Mouse (Mus musculus) forebrain, postnatal 0 days (tissue): ENCODE results near the gene Wwc2. TPM values are rescaled to one million over a fixed set of nuclear protein-coding genes. Genes with fewer than 3 reads are reported as not detected.

Experiments
- ATAC-seq: fragments of 200-750 bp; cut with Nextera tagmentation; 2 replicates; pipeline ENCODE4 v1.8.0; 2017; ENCODE audit warnings: mild to moderate bottlenecking, moderate library complexity
- DNase-seq: peaks from one replicate; pipeline ENCODE4 v3.0.0-alpha.2; 2015
- H3K27ac ChIP-seq: fragments of 300-500 bp; sonication (generic); 2 replicates; pipeline ENCODE4 v1.5.1; 2014; ENCODE audit warnings: low read depth, mild to moderate bottlenecking, antibody characterized with exemption, low read length, moderate library complexity, mixed read lengths
- H3K27me3 ChIP-seq: fragments of 300-500 bp; sonication (generic); 2 replicates; pipeline ENCODE4 v1.6.1; 2014; ENCODE audit warnings: mild to moderate bottlenecking, low read length, mixed read lengths; ENCODE audit not compliant: insufficient read depth
- H3K36me3 ChIP-seq: fragments of 300-500 bp; sonication (generic); 2 replicates; pipeline ENCODE4 v1.6.1; 2014; ENCODE audit warnings: mild to moderate bottlenecking, moderate library complexity; ENCODE audit not compliant: insufficient read depth
- H3K4me1 ChIP-seq: fragments of 300-500 bp; sonication (generic); 2 replicates; pipeline ENCODE4 v1.6.1; 2014; ENCODE audit warnings: antibody characterized with exemption; ENCODE audit not compliant: insufficient read depth
- H3K4me2 ChIP-seq: fragments of 300-500 bp; sonication (generic); 2 replicates; pipeline ENCODE4 v1.6.1; 2014; ENCODE audit warnings: low read depth, mild to moderate bottlenecking, moderate library complexity
- H3K4me3 ChIP-seq: fragments of 300-500 bp; sonication (generic); 2 replicates; pipeline ENCODE4 v1.5.1; 2014; ENCODE audit warnings: low read depth, low read length, mixed read lengths
- H3K9ac ChIP-seq: fragments of 300-500 bp; sonication (generic); 2 replicates; pipeline ENCODE4 v1.6.1; 2014; ENCODE audit warnings: mild to moderate bottlenecking
- H3K9me3 ChIP-seq: fragments of 300-500 bp; sonication (generic); 2 replicates; pipeline ENCODE4 v1.6.1; 2016; ENCODE audit warnings: low read length
- CTCF ChIP-seq: sonication (generic); IDR thresholded peaks from 2 replicates; pipeline ENCODE4 v1.5.1; 2016; ENCODE audit warnings: antibody characterized with exemption, control low read depth, low read depth
- WGBS: fragments of 180-500 bp; shearing (Covaris S2); extraction: QIAGEN DNeasy Blood & Tissue Kit; methylation state at CpG from one replicate; pipeline ENCODE4 v1.1.7; 2014; 5-methylcytosine and 5-hydroxymethylcytosine counted together
- polyA plus RNA-seq: library from polyadenylated mRNA; unstranded; fragments of >200 nt; fragmentation: Nextera tagmentation; extraction: Ambion mirVana; gene quantifications from 2 replicates; pipeline ENCODE4 v1.2.1, GENCODE M21; 2015
- total RNA-seq: library from RNA; depleted of rRNA; stranded (reverse); fragments of >200 nt; gene quantifications from 2 replicates; pipeline ENCODE4 v1.2.3, GENCODE M21; 2014; rRNA removed

Gene Wwc2
- total and polyA plus RNA-seq, 2 experiments from 2014 or later = 4.7 to 8.4 TPM

DNA sequence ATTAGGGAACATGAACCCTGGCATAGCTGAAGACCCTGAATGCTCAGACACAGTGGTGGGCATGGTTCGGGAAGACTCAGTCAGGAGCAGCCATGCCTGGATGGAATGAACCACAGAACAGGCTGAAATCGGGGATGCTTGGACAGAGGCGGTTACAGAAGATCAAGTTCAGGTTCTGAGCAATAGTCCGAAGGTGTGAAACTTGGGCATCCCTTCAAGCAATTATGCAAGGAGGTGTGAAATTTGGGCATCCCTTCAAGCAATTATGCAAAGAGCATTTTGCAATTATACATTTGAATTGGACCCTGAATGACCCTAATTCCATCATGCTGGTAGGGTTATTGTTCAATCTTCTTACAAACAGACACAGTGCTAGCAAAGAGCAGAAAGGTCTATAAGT is 208.8 kb downstream of the Wwc2 start:
- Histone ChIP-seq H3K27me3 (no peaks in the 10 kb centered on the region), H3K36me3 (no peaks in the 10 kb centered on the region), H3K4me1 (no peaks in the 10 kb centered on the region), H3K9me3 (no peaks in the 10 kb centered on the region), H3K9ac (no peak overlapping the region), H3K4me3 (no peak overlapping the region), H3K4me2 (no peak overlapping the region), H3K27ac (no peak overlapping the region)
- no peak for TF ChIP-seq CTCF
- ATAC-seq (no peak), DNase-seq (no peak)
- 78% methylated on average over 4 of the region's 4 CpGs for WGBS

DNA sequence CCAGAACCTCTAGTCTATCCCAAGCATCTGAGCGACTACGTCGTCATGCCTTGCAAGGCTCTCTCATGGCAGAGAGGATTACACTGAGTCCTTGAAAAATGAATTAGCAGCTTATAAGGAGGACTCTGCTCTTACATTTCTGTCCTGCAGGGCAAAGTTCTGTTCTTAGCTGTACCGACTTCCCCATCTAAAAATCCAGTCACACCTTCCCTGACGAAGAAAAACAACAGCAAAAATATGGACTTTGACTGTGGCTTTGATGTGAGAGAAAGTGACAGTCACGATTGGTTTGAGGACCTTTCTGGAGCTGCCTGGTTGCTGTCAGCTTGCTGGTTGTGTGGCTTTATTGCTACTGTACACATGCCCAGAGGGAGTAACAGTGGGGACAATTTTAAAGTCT is 211.1 kb downstream of the Wwc2 start:
- no peak overlapping the region for H3K4me3 ChIP-seq
- H3K4me2 ChIP-seq = no peak overlapping the region
- H3K27me3 ChIP-seq = no peaks in the 10 kb centered on the region
- DNase-seq (no peak), ATAC-seq (no peak)
- H3K9me3 ChIP-seq = no peaks in the 10 kb centered on the region
- H3K36me3 ChIP-seq = no peaks in the 10 kb centered on the region
- no peaks in the 10 kb centered on the region for H3K4me1 ChIP-seq
- H3K9ac ChIP-seq = no peak overlapping the region
- WGBS = 70% methylated on average over 6 of the region's 6 CpGs
- H3K27ac ChIP-seq = no peak overlapping the region
- no peak for TF ChIP-seq CTCF

- H3K4me2 ChIP-seq = no peak overlapping the region
- no peak overlapping the region for H3K27ac ChIP-seq
- ATAC-seq (no peak), DNase-seq (no peak)
- TF ChIP-seq CTCF = no peak
- WGBS = 92% methylated on average over 7 of the region's 7 CpGs
- no peak overlapping the region for H3K9ac ChIP-seq
- no peaks in the 10 kb centered on the region for H3K36me3 ChIP-seq
- H3K27me3 ChIP-seq = no peaks in the 10 kb centered on the region
- no peaks in the 10 kb centered on the region for H3K9me3 ChIP-seq
- no peak overlapping the region for H3K4me3 ChIP-seq
- no peaks in the 10 kb centered on the region for H3K4me1 ChIP-seq
Measured at GRCm38 (mm10) chr8:47777415-47777814, 213.3 kb downstream of the Wwc2 start.

Other genes with a start within 250 kb of the Wwc2 start
- gene Cldn24, start 168.8 kb downstream of the Wwc2 start, total RNA-seq = 0.46 TPM in 1 of 2 replicates, not detected in the other
- gene Cldn24, start 168.8 kb downstream of the Wwc2 start, polyA plus RNA-seq = not detected in 2 replicates
- not detected in 2 replicates for gene Cldn22, start 166.4 kb downstream of the Wwc2 start, total RNA-seq
- gene Cldn22, start 166.4 kb downstream of the Wwc2 start, polyA plus RNA-seq = not detected in 2 replicates
- gene Dctd, start 108.2 kb upstream of the Wwc2 start, total RNA-seq = 21.5 and 26.2 TPM in 2 replicates
- 13.4 and 13.9 TPM in 2 replicates for gene Dctd, start 108.2 kb upstream of the Wwc2 start, polyA plus RNA-seq